Mouse (Mus musculus) embryonic facial prominence, embryonic 13.5 days (tissue): Measurements from ENCODE around the gene Setd1a. TPM values are rescaled to one million over a fixed set of nuclear protein-coding genes. Genes with fewer than 3 reads are reported as not detected.

ENCODE experiments used
- ATAC-seq: fragments of 200-750 bp; cut with Nextera tagmentation; 2 replicates; pipeline ENCODE4 v1.8.0; 2017; ENCODE audit warnings: low read depth; ENCODE audit not compliant: insufficient number of reproducible peaks, insufficient read depth, low FRiP score, low TSS enrichment
- H3K27ac ChIP-seq: fragments of 300-500 bp; sonication (generic); 2 replicates; pipeline ENCODE4 v1.5.1; 2015; ENCODE audit warnings: moderate library complexity, mild to moderate bottlenecking, inconsistent platforms
- H3K27me3 ChIP-seq: fragments of 300-500 bp; sonication (generic); 2 replicates; pipeline ENCODE4 v1.6.1; 2015; ENCODE audit warnings: mild to moderate bottlenecking, inconsistent platforms
- H3K36me3 ChIP-seq: fragments of 300-500 bp; sonication (generic); 2 replicates; pipeline ENCODE4 v1.6.1; 2015; ENCODE audit warnings: mild to moderate bottlenecking, inconsistent platforms
- H3K4me1 ChIP-seq: fragments of 300-500 bp; sonication (generic); 2 replicates; pipeline ENCODE4 v1.6.1; 2015; ENCODE audit warnings: inconsistent platforms
- H3K4me2 ChIP-seq: fragments of 300-500 bp; sonication (generic); 2 replicates; pipeline ENCODE4 v1.6.1; 2015; ENCODE audit warnings: moderate library complexity, mild to moderate bottlenecking, inconsistent platforms
- H3K4me3 ChIP-seq: fragments of 300-500 bp; sonication (generic); 2 replicates; pipeline ENCODE4 v1.5.1; 2015; ENCODE audit warnings: mild to moderate bottlenecking, inconsistent platforms
- H3K9ac ChIP-seq: fragments of 300-500 bp; sonication (generic); 2 replicates; pipeline ENCODE4 v1.6.1; 2015; ENCODE audit warnings: mild to moderate bottlenecking, inconsistent platforms
- H3K9me3 ChIP-seq: fragments of 300-500 bp; sonication (generic); 2 replicates; pipeline ENCODE4 v1.6.1; 2016; ENCODE audit warnings: inconsistent platforms
- WGBS: fragments of 180-500 bp; shearing (Covaris S2); methylation state at CpG from one replicate; pipeline ENCODE4 v1.1.7; 2015; ENCODE audit warnings: mixed read lengths; 5-methylcytosine and 5-hydroxymethylcytosine counted together
- polyA plus RNA-seq: library from polyadenylated mRNA; unstranded; fragments of >200 nt; fragmentation: Nextera tagmentation; extraction: Ambion mirVana; gene quantifications from 2 replicates; pipeline ENCODE4 v1.2.1, GENCODE M21; 2015

Setd1a gene
- polyA plus RNA-seq, 1 experiment from 2014 or later, result 33.2 TPM

- Histone ChIP-seq H3K4me1 (peaks cover 36% of the 10 kb centered on the region), H3K9me3 (no peaks in the 10 kb centered on the region), H3K27me3 (no peaks in the 10 kb centered on the region), H3K27ac (no peak overlapping the region), H3K9ac (no peak overlapping the region; the same call in none of the 2 replicates), H3K4me3 (no peak overlapping the region), H3K36me3 (peaks cover 77% of the 10 kb centered on the region), H3K4me2 (no peak overlapping the region; the same call in 1 of the 2 replicates)
- no peak for ATAC-seq
- WGBS, result 81% methylated on average over 19 of the region's 19 CpGs
These were observed 26.0 kb upstream of the Setd1a start for GRCm38 (mm10) chr7:127750131-127751127.

GRCm38 (mm10) chr7:127751619-127752018, 24.9 kb upstream of the Setd1a start:
- Histone ChIP-seq H3K36me3 (peaks cover 88% of the 10 kb centered on the region), H3K9ac (0 out of 2 replicates have a peak overlapping the region, but pooled peaks have one; percentile 16), H3K27me3 (no peaks in the 10 kb centered on the region), H3K9me3 (no peaks in the 10 kb centered on the region), H3K4me1 (peaks cover 45% of the 10 kb centered on the region), H3K4me2 (no peak overlapping the region), H3K4me3 (no peak overlapping the region; the same call in 1 of the 2 replicates), H3K27ac (no peak overlapping the region)
- WGBS, result 93% methylated on average over 5 of the region's 5 CpGs
- ATAC-seq, result no peak

- ATAC-seq, result no peak
- H3K27ac ChIP-seq, result no peak overlapping the region
- WGBS, result 95% methylated on average over 27 of the region's 27 CpGs
- H3K27me3 ChIP-seq, result no peaks in the 10 kb centered on the region
- H3K4me2 ChIP-seq, result no peak overlapping the region
- H3K9me3 ChIP-seq, result no peaks in the 10 kb centered on the region
- peaks cover 46% of the 10 kb centered on the region for H3K4me1 ChIP-seq
- H3K4me3 ChIP-seq, result no peak overlapping the region; the same call in 1 of the 2 replicates
- peaks cover 93% of the 10 kb centered on the region for H3K36me3 ChIP-seq
- H3K9ac ChIP-seq, result 0 out of 2 replicates have a peak overlapping the region, but pooled peaks have one; percentile 16
These were observed 24.4 kb upstream of the Setd1a start for GRCm38 (mm10) chr7:127752069-127752468.

- whole genome bisulfite sequencing, result 52% methylated on average over 5 of the region's 5 CpGs
- ATAC-seq, result no peak
- Histone ChIP-seq H3K27ac (no peak overlapping the region), H3K36me3 (peaks cover 99% of the 10 kb centered on the region), H3K4me3 (no peak overlapping the region), H3K4me1 (peaks cover 35% of the 10 kb centered on the region), H3K9ac (peak overlapping the region; percentile 32; the same call in 1 of the 2 replicates), H3K27me3 (no peaks in the 10 kb centered on the region), H3K4me2 (no peak overlapping the region), H3K9me3 (no peaks in the 10 kb centered on the region)
These were observed 23.3 kb upstream of the Setd1a start for GRCm38 (mm10) chr7:127753158-127753557.

- WGBS, result 89% methylated on average over 7 of the region's 7 CpGs
- Histone ChIP-seq H3K4me2 (no peak overlapping the region), H3K9me3 (no peaks in the 10 kb centered on the region), H3K27me3 (no peaks in the 10 kb centered on the region), H3K36me3 (peaks cover 99% of the 10 kb centered on the region), H3K27ac (no peak overlapping the region), H3K9ac (0 out of 2 replicates have a peak overlapping the region, but pooled peaks have one; percentile 57), H3K4me3 (no peak overlapping the region), H3K4me1 (peaks cover 36% of the 10 kb centered on the region)
- no peak for ATAC-seq
These were observed 22.7 kb upstream of the Setd1a start for GRCm38 (mm10) chr7:127753741-127754140.

- peak overlapping the region; percentile 44; the same call in 1 of the 2 replicates for H3K9ac ChIP-seq
- H3K4me2 ChIP-seq, result 0 out of 2 replicates have a peak overlapping the region, but pooled peaks have one; percentile 20
- 16% methylated on average over 6 of the region's 6 CpGs for WGBS
- peaks cover 84% of the 10 kb centered on the region for H3K36me3 ChIP-seq
- peak overlapping the region; percentile 12; the same call in 1 of the 2 replicates for H3K27ac ChIP-seq
- ATAC-seq, result no peak
- H3K4me3 ChIP-seq, result no peak overlapping the region
- H3K9me3 ChIP-seq, result no peaks in the 10 kb centered on the region
- peaks cover 36% of the 10 kb centered on the region for H3K4me1 ChIP-seq
- no peaks in the 10 kb centered on the region for H3K27me3 ChIP-seq
These were observed 16.8 kb upstream of the Setd1a start for GRCm38 (mm10) chr7:127759716-127760115.

GRCm38 (mm10) chr7:127760478-127760877, 16.0 kb upstream of the Setd1a start:
- Histone ChIP-seq H3K36me3 (peaks cover 84% of the 10 kb centered on the region), H3K4me1 (peaks cover 36% of the 10 kb centered on the region), H3K27ac (0 out of 2 replicates have a peak overlapping the region, but pooled peaks have one; percentile 16), H3K9ac (no peak overlapping the region), H3K27me3 (no peaks in the 10 kb centered on the region), H3K9me3 (no peaks in the 10 kb centered on the region), H3K4me3 (no peak overlapping the region), H3K4me2 (no peak overlapping the region)
- no peak for ATAC-seq
- 88% methylated on average over 3 of the region's 3 CpGs for WGBS

- H3K36me3 ChIP-seq, result peaks cover 84% of the 10 kb centered on the region
- H3K27ac ChIP-seq, result no peak overlapping the region
- ATAC-seq, result no peak; the same call in 1 of the 2 replicates
- WGBS, result 43% methylated on average over 7 of the region's 7 CpGs
- H3K9ac ChIP-seq, result no peak overlapping the region
- peaks cover 33% of the 10 kb centered on the region for H3K4me1 ChIP-seq
- H3K4me2 ChIP-seq, result no peak overlapping the region
- no peaks in the 10 kb centered on the region for H3K27me3 ChIP-seq
- H3K9me3 ChIP-seq, result no peaks in the 10 kb centered on the region
- H3K4me3 ChIP-seq, result no peak overlapping the region
These were observed 15.4 kb upstream of the Setd1a start for GRCm38 (mm10) chr7:127761026-127761425.

- Histone ChIP-seq H3K9me3 (no peaks in the 10 kb centered on the region), H3K36me3 (peaks cover 83% of the 10 kb centered on the region), H3K27me3 (no peaks in the 10 kb centered on the region), H3K4me1 (peaks cover 29% of the 10 kb centered on the region), H3K4me3 (no peak overlapping the region), H3K4me2 (no peak overlapping the region), H3K27ac (no peak overlapping the region), H3K9ac (no peak overlapping the region)
- no peak for ATAC-seq
- 86% methylated on average over 4 of the region's 4 CpGs for WGBS
These were observed 12.8 kb upstream of the Setd1a start for GRCm38 (mm10) chr7:127763642-127764041.

GRCm38 (mm10) chr7:127765756-127766155, 10.7 kb upstream of the Setd1a start:
- Histone ChIP-seq H3K4me1 (peaks cover 25% of the 10 kb centered on the region), H3K36me3 (peaks cover 72% of the 10 kb centered on the region), H3K9ac (no peak overlapping the region), H3K4me3 (no peak overlapping the region), H3K27me3 (no peaks in the 10 kb centered on the region), H3K27ac (no peak overlapping the region), H3K9me3 (no peaks in the 10 kb centered on the region), H3K4me2 (no peak overlapping the region)
- no peak for ATAC-seq
- 93% methylated on average over 2 of the region's 2 CpGs for WGBS

- Histone ChIP-seq H3K9ac (no peak overlapping the region), H3K9me3 (no peaks in the 10 kb centered on the region), H3K36me3 (peaks cover 61% of the 10 kb centered on the region), H3K4me3 (no peak overlapping the region), H3K4me2 (no peak overlapping the region), H3K4me1 (peaks cover 27% of the 10 kb centered on the region), H3K27ac (no peak overlapping the region), H3K27me3 (no peaks in the 10 kb centered on the region)
- no peak for ATAC-seq
- WGBS, result 68% methylated on average over 17 of the region's 17 CpGs
These were observed 9.4 kb upstream of the Setd1a start for GRCm38 (mm10) chr7:127766851-127767609.
